Mouse (Mus musculus) kidney, adult 8-10 months (tissue): ENCODE measurements at regions not wholly inside any gene's neighbourhood (a gene's known extent, or its start where the extent isn't known, plus 50 kb on each side); places are given as distances from the start of the nearest gene placed in this dataset.

ENCODE experiments used
- DNase-seq, 2 experiments: peaks; one replicate each; pipeline ENCODE4 v3.0.0; 2022

DNA sequence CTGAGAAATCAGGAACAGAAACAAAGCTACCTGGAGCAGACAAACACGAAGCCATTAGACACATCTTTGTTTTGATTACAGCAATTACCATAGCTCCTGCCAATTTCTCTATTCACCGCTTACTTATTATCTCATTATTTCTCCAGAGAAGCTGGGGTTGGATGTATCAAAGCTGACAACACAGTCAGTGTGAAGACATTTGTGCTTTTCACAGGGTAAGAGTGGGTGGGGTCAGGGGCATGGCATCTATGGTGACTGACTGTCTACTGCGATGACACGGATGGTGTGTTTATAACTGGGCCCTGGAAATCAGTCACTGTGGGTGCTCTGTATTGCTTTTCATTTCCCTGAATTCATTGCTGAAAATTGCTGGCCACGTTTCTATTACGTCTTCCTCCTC, 815.0 kb upstream of the Adgrl2 start:
- no peak for DNase-seq

DNA sequence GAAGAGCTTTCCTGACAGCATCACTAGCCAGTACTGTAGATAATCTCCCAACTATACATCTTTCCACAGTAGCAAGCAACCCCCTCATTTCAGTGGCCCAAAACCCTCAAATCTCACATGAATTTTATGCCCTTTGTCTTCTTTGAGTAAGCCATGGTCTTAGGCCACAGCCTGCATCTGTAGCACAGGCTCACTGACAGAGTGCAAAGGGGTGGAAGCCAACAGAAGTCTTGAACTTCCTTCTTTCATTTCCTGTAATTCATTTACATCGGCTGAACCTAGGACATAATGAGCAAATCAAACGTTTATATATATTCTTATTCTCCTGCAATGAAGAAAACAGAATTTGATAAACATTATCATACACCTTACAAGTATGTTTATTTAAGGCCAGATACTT, 805.8 kb upstream of the Adgrl2 start:
- DNase-seq: no peak

DNA sequence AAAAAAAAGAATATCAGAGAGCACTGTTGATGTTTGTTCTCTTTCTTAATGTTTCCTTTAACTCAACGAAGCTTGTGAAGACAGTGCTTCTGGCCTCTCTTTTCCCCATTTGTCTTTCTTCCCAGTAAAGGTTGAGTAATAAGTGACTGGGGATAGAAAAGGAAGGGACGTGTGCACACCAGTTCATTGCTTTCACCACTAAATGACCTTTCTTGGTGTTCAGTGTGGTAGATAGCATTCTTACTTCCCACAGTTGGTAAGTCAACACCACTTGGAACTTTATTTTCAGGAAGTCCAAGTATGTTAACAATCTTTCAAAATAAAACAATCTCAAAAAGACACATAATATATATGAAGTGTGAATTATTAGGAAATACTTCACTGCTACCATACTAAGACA, 801.2 kb upstream of the Adgrl2 start:
- DNase-seq: no peak

DNA sequence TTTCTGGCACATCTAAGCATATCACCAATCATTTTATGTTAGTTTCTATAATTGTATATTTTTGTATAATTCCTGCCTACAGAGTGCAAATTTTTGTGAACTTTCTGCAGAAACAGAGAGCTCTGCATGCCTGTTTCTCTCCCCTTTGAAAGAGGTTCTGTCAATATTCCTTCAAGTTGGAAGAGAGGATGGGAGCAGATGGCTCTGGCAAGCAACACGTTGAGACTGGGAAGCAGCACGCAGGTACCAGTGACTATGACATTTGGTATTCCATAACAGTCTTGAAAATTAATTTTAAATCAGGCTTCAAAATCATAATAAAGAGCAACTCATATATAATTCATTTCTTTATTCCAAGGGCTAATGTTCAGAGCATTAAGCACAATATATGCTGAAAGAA, 795.7 kb upstream of the Adgrl2 start:
- DNase-seq: no peak

DNA sequence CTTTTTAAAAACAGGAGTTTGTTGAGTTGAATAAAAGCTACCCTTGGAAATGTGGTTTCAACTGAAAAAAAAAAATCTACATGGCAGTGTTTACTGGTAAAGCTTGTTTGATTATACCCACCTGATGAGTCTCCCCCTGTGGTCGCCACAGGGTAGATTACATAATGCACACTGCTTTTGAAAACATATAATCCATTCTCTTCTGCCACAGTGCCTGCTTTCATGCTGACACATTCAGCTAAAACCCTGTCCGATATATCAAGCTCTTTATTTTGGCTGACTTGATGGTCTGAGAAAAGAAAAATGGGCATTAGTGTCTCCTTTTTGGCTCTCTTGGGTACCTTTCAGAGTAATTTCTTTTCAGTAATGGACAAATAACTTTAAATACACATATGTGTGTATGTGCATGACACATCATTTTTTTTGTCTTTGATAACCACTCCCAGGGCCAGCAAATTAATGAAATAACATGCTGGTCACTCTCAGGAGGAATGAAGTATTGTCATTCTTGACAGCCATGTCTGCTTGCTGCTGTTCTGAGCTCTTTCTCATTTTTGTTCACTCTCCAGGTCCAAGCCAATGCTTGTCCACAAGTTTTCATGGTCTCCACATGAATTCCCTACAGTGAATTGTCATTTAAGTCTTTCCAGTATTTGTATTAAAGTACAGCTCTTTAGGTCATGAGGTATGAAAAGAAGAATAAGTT, 793.7 kb upstream of the Adgrl2 start:
- DNase-seq: no peak

DNA sequence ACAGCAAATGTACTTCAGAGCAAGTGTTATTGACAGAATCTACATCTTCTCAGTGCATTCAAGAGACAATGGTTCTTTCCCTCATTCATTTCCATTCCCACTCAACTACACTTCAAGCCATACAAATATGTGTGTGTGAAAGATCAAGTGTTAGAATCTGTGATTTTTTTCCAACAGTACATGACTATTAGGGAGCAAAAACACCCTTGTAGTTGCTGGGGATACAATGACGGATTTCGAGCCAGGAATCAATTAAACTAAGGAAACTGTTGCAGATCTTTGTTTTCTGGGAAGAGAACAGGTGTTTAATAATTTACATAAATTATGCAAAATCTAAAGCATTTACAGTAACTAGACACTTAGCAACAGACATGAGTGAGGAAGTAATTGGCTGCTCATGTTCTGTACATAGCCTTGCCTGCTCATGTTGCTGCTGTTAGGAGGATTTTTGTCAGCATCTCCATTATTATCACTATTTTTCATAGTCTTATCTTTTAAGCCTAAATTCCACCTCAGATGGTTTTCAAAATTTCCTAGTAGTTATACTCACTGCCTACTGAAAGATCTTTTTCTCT, 777.6 kb upstream of the Adgrl2 start:
- no peak for DNase-seq

DNA sequence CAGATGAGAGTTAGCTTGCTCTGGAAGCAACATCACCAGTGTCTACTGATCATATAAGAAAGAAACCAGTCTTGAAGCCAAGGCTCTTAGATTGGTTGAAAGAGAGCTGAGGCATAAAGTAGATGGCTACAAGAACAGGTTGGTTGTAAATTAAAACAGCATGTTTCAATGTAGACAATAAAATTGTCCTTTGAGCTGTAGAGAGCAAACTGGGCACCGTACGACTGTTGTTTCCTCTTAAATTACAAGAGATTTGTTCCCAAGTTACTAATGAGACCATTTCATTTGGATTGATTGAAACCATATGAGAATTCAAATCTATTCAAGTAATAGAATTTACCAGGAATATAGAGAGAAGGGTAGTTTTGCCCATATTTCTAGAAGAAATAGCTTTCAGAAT, 770.9 kb upstream of the Adgrl2 start:
- DNase-seq: no peak

DNA sequence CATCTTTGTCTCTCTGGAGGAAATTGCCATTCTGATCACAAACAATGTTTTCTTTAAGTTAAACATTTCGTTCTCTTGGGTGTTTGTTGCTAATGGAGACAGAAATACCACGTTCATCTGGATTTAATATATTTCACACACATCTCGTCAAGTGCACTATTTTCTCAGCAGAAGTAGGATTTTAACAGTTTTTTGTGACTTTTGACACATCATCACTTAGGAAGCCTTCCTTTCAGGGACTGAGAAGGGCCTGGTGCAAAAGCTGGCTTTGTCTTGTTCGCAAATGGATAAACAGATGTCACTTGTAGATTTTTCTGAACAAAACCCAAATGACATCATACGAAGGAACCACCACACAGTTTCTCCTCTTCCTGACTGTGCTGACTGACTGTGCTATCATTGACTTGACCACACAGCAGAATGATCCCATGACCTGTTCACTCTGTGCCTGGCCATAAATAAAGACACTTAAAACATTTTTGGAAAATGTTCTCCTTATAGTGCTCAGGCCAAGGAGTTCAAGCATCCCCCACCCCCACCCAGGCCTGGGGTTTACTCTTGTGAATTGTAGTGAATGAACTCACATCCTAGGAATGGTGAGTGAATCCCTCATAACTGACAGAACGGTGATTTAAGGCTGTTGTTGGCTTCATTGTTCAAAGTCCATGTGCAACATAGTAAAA, 767.7 kb upstream of the Adgrl2 start:
- DNase-seq: no peak

DNA sequence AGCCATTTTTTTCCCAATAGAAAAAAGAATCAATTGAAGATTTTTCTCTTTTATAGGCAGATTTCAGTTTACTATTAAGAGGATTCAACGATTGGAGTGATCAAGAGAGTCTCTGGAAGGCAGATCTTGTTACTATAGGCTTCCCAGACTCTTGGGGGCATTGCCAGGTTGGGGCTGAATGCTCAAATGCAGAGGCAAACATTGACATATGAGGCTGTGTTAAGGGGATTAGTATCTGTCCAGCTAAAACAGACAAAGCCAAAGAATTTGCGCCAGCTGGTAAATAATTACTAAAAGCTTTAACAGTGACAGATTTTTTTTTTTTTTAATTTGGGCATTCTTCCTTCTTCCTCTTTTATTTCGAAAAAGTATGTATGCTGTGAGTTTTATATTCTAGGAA, 745.7 kb upstream of the Adgrl2 start:
- no peak for DNase-seq

DNA sequence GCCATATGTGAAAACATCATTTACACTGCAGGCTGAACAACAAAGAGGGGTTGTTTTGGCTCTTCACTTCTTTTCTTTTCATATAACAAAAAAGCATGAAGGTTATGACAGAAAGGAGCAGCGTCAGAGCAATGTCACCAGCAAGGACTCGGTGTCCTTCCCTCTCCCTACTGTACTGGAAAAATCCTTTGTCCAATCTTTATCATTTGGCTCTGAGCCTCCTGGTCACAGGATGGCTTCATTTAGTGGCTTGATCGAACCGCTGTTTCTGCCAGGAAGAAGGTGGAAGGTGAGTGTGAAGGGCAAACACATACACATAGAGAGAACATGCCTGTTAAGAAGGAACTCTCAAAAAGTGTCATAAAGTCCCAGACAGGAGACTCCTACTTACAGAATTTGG, 735.9 kb upstream of the Adgrl2 start:
- DNase-seq: no peak

DNA sequence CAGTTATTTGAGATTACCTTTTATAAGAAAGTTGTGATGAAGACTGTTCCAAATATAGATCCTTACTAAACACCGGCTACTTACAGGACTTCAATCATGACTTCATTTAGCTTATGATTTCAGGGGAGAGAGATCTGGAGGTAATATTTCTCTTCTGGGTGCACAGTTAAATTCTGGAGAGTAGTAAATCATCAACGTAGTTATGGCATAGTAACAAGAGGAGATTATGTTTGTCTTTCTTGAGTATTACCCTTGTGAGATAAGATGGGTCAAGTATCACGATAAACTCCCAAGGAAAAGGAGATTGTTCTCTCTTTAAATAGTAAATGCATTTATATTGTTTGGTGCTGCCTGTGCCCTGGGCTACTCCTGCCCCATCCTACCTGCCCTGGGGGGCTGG, 734.5 kb upstream of the Adgrl2 start:
- no peak for DNase-seq

DNA sequence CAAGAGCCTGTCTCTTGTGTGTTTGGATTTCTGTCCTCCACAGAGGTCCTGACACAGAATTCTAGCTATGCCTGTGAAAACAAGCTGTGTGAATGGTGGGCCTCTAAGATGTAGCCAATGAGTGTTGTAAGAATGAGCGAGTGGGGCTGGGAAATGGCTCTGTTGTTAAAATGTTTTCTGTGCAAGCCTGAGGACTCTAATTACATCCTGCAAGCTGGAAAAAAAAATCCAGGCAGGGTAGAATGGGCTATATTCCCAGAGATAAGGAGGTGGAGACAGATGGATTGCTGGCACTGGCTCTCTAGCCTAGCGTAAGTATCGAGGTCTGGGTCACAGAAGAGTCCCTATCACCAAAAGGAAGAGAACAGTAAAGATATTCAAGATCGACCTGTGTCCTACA, 731.5 kb upstream of the Adgrl2 start:
- no peak for DNase-seq

DNA sequence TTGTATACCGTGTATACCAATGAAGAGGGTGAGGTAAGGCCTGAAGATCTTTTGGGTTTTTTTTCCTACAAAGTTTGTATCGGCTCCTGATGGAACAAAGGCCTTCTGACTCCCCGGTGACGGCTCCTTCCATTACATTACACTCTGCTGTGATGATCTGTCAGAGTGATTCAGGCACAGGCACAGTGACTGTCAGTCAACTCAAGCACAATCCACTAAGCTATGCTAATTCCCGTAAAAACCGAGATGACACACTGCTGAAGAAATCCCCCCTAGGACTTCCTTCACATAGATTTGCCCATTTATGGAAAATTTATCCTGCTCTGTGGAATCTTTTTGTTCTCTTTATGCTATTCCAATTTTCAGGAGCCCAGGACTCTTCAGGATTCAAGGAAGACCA, 730.0 kb upstream of the Adgrl2 start:
- no peak for DNase-seq

DNA sequence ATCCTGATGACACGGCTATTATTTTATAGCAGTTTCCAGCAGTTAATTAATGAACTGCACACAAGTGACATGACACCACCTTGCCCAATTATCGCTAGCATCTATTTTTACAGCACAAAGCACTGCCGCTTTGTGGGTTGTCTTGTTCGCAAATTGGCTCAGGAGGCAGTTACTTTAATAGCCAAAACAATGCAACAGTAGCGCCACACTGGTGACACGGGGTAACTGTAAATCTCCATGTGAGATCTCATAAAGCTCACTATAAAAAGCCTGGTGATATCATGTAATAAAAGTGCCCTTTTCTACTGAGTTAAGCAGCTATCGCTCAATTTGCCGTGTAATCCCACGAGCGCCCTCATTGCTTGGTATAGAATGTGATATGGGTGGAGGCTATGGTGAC, 715.4 kb upstream of the Adgrl2 start:
- no peak for DNase-seq

DNA sequence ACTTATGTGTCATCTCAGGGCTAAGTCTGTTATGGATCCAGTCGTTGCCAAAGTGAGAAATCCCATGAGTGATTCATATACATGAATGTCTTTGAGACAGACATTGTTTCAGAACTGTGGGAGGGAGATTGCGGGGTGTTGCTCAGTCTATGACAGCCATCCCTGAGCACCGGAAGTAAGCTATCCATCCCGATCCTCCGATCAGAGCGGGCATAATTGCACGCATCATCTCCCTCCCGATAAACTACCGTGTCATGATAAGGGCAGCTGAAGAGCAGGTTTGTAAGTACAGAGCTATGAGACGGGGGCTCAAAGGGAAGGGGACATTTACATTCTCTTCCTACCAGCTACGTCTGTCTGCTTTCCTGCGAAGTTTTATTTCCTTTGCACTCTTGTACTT, 715.0 kb upstream of the Adgrl2 start:
- no peak for DNase-seq

DNA sequence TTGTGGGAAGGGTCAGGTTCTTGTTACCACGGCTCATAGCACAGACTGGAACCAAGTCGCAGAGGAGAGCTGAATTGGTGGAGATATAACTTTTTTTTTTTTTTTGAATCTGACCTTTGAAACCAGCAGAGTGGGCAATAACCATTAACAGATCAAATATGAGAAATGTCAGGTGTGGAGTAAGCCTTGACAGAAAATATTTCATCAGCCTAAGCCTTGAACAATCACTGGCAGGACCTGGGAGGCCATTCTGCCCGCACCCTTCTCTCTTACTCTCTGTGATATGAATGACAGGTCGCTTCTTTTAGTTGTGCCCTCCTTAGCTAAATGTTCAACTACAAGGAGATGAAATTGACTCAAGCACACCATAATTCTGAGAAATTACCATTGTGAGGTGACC, 714.1 kb upstream of the Adgrl2 start:
- no peak for DNase-seq

DNA sequence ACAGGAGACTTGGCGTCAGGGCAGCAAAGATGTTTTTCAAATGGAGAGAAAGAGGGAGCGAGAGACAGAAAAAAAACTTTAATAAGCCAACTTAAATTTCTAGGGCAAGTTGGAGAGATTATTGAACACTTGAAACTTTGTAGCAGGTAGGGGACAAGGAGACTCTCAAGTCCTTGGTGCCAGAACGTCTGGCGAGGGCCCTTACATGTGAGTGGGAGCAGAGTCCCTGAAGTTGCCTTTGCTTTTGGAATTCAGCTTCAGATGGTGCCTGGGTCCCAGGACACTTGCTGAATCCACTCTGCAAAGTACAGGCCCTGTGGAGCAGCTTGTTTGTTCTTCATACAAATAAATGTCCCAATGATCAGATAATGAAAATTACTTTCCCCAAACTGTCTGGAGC, 693.2 kb upstream of the Adgrl2 start:
- DNase-seq: no peak

DNA sequence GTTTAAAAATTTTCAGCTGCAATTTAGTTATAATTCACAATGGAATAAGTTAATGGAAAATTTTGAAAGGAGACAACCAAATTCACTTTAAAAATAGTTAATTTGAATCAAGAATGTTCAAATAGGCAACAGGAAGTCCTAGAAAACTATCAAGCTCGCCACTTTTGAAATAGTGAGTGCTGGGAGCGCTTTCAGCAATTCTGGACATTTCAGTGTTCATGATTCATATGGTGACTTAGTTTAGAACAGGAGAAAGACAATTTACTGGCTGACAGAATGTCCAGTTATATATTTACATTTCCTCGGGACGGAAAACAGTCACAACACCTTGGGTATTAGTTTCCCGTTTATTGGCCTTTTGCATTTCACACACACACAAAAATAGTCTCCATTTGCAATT, 691.9 kb upstream of the Adgrl2 start:
- DNase-seq: no peak

DNA sequence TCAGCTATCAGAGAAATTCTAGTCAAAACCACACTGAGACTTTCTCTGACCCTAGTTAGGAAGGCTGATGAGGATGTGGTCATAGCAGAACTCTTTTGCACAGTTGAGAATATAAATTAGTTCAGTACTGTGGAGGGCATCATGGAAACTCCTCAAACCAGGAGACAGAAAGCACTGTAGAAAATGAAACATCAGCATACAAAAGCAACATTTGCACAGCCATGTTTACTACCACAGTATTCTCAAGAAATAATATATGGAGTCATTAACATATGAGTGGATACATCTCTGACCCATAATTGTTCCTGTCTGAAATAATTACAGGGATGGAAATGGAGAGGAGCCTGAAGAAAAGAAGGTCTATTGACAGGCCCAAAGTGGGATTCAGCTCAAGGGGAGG, 683.6 kb upstream of the Adgrl2 start:
- no peak for DNase-seq

DNA sequence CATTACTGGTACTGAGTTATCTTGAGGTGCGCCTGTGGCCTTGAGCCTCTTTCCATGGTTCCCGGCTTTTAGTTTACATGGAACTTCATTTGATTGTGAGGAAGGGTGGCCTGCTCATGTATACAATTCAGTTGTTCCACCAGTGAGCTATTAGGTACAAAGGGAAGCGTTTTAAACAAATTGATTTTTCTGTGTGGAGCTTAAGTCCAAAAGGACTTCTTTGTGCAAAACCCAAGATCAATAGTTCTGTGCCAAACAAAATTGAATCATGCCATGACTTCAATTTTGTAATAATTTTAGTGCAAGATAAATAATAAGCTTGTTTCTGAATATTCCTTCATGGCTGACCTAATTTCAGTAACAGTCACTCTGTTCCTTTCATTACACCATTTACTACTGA, 674.3 kb upstream of the Adgrl2 start:
- DNase-seq: no peak

DNA sequence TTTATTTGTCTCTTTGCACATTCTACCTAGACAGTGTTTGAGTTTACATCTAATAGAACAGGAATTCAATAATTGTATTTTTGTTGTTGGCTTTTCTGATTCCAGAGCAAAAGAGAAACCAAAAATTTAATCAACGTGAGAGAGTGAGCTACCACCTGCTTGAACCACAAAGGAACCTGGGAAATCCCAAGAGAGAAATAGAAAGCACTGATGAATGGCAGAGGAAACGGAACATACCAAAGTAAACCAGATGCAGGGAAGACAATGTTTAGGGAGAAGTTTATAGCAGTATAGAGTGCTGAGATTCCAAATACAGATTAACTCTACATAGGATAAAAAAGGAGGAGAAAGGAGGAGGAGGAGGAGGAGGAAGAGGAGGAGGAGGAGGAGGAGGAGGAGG, 648.0 kb upstream of the Adgrl2 start:
- no peak for DNase-seq

DNA sequence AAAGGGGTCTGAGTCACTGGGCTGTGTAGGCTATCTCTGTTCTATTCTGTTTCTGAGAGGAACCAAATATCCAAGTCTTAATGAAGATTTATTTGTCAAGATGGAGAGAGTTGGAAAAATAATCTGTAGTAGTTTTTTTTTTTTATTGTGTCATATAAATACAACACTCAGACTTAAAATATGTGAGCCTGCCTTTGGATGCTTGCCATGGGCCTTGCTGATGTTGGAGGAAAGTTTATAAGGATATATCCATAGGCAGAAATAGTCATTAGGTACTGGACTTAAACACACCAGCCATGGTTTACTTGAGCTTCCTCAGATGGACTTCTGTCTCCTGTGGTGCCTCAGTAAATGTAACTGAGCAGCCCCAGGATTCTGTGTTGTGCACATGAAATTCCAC, 635.8 kb upstream of the Adgrl2 start:
- DNase-seq: no peak

DNA sequence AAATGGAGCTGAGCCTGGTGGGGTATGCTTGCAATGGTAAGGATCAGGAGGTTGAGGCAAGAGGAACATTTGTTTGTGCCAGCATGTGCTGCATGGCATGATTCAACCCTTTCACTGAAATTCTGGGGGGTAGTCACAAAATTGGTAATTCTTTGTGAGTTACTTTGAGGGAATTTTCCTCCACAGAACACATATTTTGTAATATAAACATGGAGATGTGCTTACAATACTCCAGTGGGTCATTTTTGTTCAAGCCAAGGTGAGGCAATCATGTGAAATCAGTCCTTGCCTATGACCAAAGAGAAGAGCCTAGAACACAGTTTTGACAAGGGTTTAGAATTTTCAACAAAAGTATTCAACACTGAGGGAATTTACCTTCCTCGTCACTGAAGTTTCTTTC, 635.1 kb upstream of the Adgrl2 start:
- no peak for DNase-seq

DNA sequence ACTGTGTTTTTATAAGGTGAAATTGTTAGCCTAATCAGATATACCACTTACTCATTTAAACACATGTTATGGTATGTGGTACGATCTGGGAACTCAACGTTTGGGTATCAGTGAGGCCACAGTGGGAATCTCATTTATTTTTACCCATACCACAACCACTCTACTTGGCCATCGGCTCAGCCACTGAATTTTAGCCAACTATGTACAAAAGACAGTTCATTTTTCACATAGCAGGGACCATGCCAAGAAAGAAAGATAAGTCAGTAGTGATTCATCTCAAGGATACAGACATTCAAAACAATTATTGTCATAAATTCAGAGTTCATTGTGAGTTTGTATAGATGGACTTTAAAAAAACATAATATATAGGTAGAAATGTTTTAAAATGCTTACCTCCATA, 634.7 kb upstream of the Adgrl2 start:
- no peak for DNase-seq
